Mouse (Mus musculus) bone marrow macrophage, adult 2 months (primary cell): Measurements from ENCODE around the gene Kpna3. TPM values are rescaled to one million over a fixed set of nuclear protein-coding genes. Genes with fewer than 3 reads are reported as not detected.
"Not testable (repeated sequence)": the region's sequence is repeated elsewhere in the genome, so short reads cannot be mapped to it uniquely, and the experiment has no call there.

Experiments
- H3K27ac ChIP-seq: 2 replicates; pipeline ENCODE4 v1.5.1; 2012; ENCODE audit warnings: low read depth, low read length; ENCODE audit not compliant: insufficient read depth
- H3K4me1 ChIP-seq: 2 replicates; pipeline ENCODE4 v1.6.1; 2012; ENCODE audit warnings: low read length; ENCODE audit not compliant: control insufficient read depth, insufficient read depth
- H3K4me3 ChIP-seq: 2 replicates; pipeline ENCODE4 v1.5.1; 2012; ENCODE audit warnings: mild to moderate bottlenecking, low read length, moderate library complexity; ENCODE audit not compliant: insufficient read depth
- CTCF ChIP-seq: IDR thresholded peaks from 2 replicates; pipeline ENCODE4 v1.5.1; 2012; ENCODE audit warnings: low read depth, mild to moderate bottlenecking, low read length, moderate library complexity
- POLR2A ChIP-seq: IDR thresholded peaks from 2 replicates; pipeline ENCODE4 v1.6.1; 2012; ENCODE audit warnings: mild to moderate bottlenecking, low read depth, low read length, borderline replicate concordance
- polyA plus RNA-seq: library from polyadenylated mRNA; stranded (reverse); fragments of >200 nt; gene quantifications from 2 replicates; pipeline ENCODE4 v1.2.4, GENCODE M21; 2012; ENCODE audit not compliant: missing spikeins, insufficient read depth, insufficient read length

Kpna3 gene
- polyA plus RNA-seq, 1 experiment = 35.8 TPM

DNA sequence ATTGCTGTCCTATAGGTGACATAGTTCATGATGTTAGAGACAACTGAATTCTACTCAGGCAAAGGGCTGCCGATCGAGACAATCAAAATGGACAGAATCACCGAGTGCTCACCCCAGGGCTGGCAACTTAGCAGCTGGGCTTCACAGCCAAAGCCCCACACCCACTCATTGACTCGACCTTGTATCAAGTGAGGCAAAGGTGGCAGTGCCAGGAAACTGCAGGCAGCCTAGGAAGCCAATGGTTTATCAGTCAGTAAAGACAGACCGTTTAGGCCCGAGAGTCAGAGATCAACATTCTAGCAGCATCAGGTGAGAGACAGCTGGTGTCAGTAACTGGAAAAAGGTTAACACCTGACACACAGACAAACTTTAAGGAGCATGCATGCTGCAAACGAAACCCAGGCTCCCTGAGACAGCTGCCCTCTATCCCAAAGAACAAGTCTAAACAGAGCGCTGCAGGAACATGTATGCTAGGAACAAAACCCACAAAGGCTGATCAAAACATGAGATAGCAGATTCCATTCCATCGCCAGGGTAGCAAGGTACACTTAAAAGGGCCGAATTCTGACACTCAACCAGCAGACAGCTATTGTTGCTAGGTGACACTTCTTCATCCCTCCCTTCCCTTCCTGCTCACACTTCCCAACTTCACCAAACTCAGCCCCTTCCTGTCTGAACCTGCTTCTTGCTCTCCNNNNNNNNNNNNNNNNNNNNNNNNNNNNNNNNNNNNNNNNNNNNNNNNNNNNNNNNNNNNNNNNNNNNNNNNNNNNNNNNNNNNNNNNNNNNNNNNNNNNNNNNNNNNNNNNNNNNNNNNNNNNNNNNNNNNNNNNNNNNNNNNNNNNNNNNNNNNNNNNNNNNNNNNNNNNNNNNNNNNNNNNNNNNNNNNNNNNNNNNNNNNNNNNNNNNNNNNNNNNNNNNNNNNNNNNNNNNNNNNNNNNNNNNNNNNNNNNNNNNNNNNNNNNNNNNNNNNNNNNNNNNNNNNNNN, 85.1 kb downstream of the Kpna3 start:
- Histone ChIP-seq H3K4me3 (no peak overlapping the region), H3K4me1 (peaks cover 5% of the 10 kb centered on the region), H3K27ac (no peak overlapping the region)
- TF ChIP-seq POLR2A (no peak), CTCF (no peak)

DNA sequence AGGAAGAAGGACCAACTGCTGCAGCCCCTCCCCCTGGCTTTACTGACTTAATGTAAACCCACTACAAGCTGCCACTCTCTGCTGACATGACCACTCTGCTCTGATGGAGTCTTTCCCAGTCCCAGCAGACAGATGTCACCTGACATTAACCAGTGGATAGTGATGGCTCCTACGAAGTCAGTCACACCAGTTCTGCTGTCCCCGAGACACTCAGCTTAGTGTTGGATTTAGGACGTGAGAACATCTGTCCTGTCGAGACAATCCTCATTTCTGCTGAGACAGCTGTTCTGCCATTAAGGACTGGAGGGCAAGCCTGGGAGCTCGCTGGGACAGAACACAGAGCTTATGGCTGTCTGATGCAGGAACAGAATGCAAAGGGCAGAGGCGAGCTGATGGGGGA, 88.9 kb downstream of the Kpna3 start:
- H3K4me3 ChIP-seq = no peak overlapping the region

DNA sequence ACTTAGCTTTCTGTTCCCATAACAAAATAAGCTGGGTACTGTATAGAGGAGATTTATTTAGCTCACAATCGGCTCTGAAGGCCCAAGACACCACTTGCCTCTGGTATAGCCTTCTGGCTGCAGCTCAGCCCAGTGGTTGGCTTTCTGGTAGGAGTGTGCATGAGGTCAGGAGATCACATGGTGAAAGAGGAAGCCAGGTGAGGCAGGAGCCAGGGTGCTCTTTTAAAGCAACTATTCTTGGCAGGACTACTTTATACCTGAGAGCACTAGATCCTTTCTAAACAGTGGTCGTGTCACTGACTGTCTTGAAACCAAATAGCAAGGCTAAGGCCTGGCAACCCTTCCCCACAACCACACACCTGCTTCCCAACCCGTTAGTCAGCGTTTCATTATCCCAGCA, 89.8 kb downstream of the Kpna3 start:
- H3K4me3 ChIP-seq = no peak overlapping the region
- no peak overlapping the region for H3K27ac ChIP-seq
- TF ChIP-seq POLR2A = no peak
- no peak for TF ChIP-seq CTCF
- H3K4me1 ChIP-seq = no peaks in the 10 kb centered on the region

More for the DNA sequence above, 88.9 kb downstream of the Kpna3 start:
- TF ChIP-seq POLR2A (no peak), CTCF (no peak)
- Histone ChIP-seq H3K4me1 (no peaks in the 10 kb centered on the region), H3K27ac (no peak overlapping the region)

- Histone ChIP-seq H3K4me3 (no peak overlapping the region), H3K27ac (no peak overlapping the region), H3K4me1 (no peaks in the 10 kb centered on the region)
- TF ChIP-seq CTCF = no peak
- TF ChIP-seq POLR2A = no peak
These were observed 92.6 kb downstream of the Kpna3 start for GRCm38 (mm10) chr14:61346827-61347698.

DNA sequence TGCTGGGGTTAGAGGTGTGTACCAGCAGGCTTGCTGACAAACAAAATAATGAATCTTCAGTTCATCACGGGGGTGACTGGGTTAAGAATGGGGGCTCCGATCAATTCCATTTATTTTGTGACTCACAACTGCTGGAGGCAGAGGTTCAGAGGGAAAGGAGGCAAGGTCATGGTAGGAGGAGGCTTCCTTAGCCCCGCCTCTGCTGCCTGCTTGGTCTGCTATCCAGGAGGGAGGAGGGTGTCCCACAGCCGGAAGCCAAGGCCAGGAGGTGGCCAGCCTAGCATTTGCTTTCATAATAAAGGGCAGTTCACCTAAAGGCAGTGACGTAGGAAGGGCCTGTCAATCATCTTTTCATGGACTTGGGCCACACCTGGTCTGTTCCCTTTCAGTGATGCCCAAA, 95.1 kb downstream of the Kpna3 start:
- no peaks in the 10 kb centered on the region for H3K4me1 ChIP-seq
- no peak for TF ChIP-seq POLR2A
- no peak for TF ChIP-seq CTCF
- H3K4me3 ChIP-seq = no peak overlapping the region
- H3K27ac ChIP-seq = no peak overlapping the region

GRCm38 (mm10) chr14:61339381-61339780, 100.3 kb downstream of the Kpna3 start:
- H3K27ac ChIP-seq = no peak overlapping the region
- H3K4me1 ChIP-seq = 0 out of 2 replicates have a peak, but pooled peaks cover 2% of the 10 kb centered on the region
- TF ChIP-seq CTCF (no peak), POLR2A (no peak)
- H3K4me3 ChIP-seq = no peak overlapping the region

GRCm38 (mm10) chr14:61330996-61331561, 108.6 kb downstream of the Kpna3 start:
- H3K4me1 ChIP-seq = peaks cover 6% of the 10 kb centered on the region; the same call in 1 of the 2 replicates
- no peak overlapping the region for H3K27ac ChIP-seq
- TF ChIP-seq POLR2A (no peak), CTCF (peak; percentile 53)
- H3K4me3 ChIP-seq = no peak overlapping the region; the same call in 1 of the 2 replicates

- TF ChIP-seq POLR2A (no peak), CTCF (no peak)
These were observed 109.1 kb downstream of the Kpna3 start for GRCm38 (mm10) chr14:61330591-61330990.

GRCm38 (mm10) chr14:61327618-61328450, 111.8 kb downstream of the Kpna3 start:
- H3K4me3 ChIP-seq = 0 out of 2 replicates have a peak overlapping the region, but pooled peaks have one; percentile 19
- TF ChIP-seq POLR2A (no peak), CTCF (no peak)
- H3K27ac ChIP-seq = no peak overlapping the region
- peaks cover 3% of the 10 kb centered on the region; the same call in 1 of the 2 replicates for H3K4me1 ChIP-seq

More at GRCm38 (mm10) chr14:61330591-61330990, 109.1 kb downstream of the Kpna3 start:
- H3K4me3 ChIP-seq = no peak overlapping the region
- peaks cover 4% of the 10 kb centered on the region; the same call in 1 of the 2 replicates for H3K4me1 ChIP-seq
- H3K27ac ChIP-seq = no peak overlapping the region

- H3K4me3 ChIP-seq, H3K27ac ChIP-seq, H3K4me1 ChIP-seq: not testable (repeated sequence)
These were observed 112.7 kb downstream of the Kpna3 start for GRCm38 (mm10) chr14:61327007-61327406.
